Mouse (Mus musculus): ENCODE measurements around the gene Slc38a8.

Slc38a8 gene

GRCm38 (mm10) chr8:119484145-119484896, 17.2 kb downstream of the Slc38a8 start:
- no peak for DNase-seq

- no peak for DNase-seq
Measured at GRCm38 (mm10) chr8:119478684-119479083, 22.8 kb downstream of the Slc38a8 start.

- no peak for DNase-seq
Measured at GRCm38 (mm10) chr8:119468091-119468490, 33.4 kb downstream of the Slc38a8 start.

GRCm38 (mm10) chr8:119466794-119467193, 34.7 kb downstream of the Slc38a8 start:
- DNase-seq = no peak

GRCm38 (mm10) chr8:119466105-119466504, 35.4 kb downstream of the Slc38a8 start:
- DNase-seq = no peak

GRCm38 (mm10) chr8:119463709-119464108, 37.8 kb downstream of the Slc38a8 start:
- DNase-seq = no peak

- no peak for DNase-seq
Measured at GRCm38 (mm10) chr8:119461356-119461755, 40.1 kb downstream of the Slc38a8 start.

GRCm38 (mm10) chr8:119459724-119460123, 41.8 kb downstream of the Slc38a8 start:
- DNase-seq = no peak

- no peak for DNase-seq
Measured at GRCm38 (mm10) chr8:119456045-119456444, 45.5 kb downstream of the Slc38a8 start.

GRCm38 (mm10) chr8:119452919-119453318, 48.6 kb downstream of the Slc38a8 start:
- peak; percentile 76 for DNase-seq

GRCm38 (mm10) chr8:119451131-119451530, 50.4 kb downstream of the Slc38a8 start:
- DNase-seq = no peak

GRCm38 (mm10) chr8:119449627-119450026, 51.9 kb downstream of the Slc38a8 start:
- DNase-seq = no peak

- no peak for DNase-seq
Measured at GRCm38 (mm10) chr8:119447781-119448170, 53.7 kb downstream of the Slc38a8 start.

- no peak for DNase-seq
Measured at GRCm38 (mm10) chr8:119446990-119447780, 54.3 kb downstream of the Slc38a8 start.

- DNase-seq = peak; percentile 97
Measured at GRCm38 (mm10) chr8:119446211-119446989, 55.1 kb downstream of the Slc38a8 start, which contains the start of gene Necab2. Gene Necab2, plus strand, starts transcription at chr8:119446719.

- no peak for DNase-seq
Measured at GRCm38 (mm10) chr8:119442970-119443369, 58.5 kb downstream of the Slc38a8 start.

GRCm38 (mm10) chr8:119442013-119442412, 59.5 kb downstream of the Slc38a8 start:
- no peak for DNase-seq

GRCm38 (mm10) chr8:119440952-119441270, 60.6 kb downstream of the Slc38a8 start:
- no peak for DNase-seq

GRCm38 (mm10) chr8:119440250-119440951, 61.1 kb downstream of the Slc38a8 start:
- peak; percentile 98 for DNase-seq

- no peak for DNase-seq
Measured at GRCm38 (mm10) chr8:119439893-119440249, 61.6 kb downstream of the Slc38a8 start.

- DNase-seq = peak; percentile 85
Measured at GRCm38 (mm10) chr8:119439424-119439823, 62.1 kb downstream of the Slc38a8 start.

- DNase-seq = no peak
Measured at GRCm38 (mm10) chr8:119438876-119439275, 62.6 kb downstream of the Slc38a8 start.

GRCm38 (mm10) chr8:119437506-119437905, 64.0 kb downstream of the Slc38a8 start:
- DNase-seq = peak; percentile 95

Data from heart, adult 11 months (tissue).